14 mouse cellular contexts compared by ENCODE assay signal in genomic region chr10:90839611-90840335, GRCm38 (mm10).
"Had no signal": no experiment of that assay in that cellular context is flagged by ENCODE, and none has a peak within 500 bp of the region (broad histone marks: within the 10 kb centered on the region; RNA-seq: fewer than 3 reads in every experiment).

No protein-coding gene starts in this region.

- H3K36me3 ChIP-seq: midbrain, embryonic 10.5 days; midbrain, embryonic 12.5 days; midbrain, embryonic 15.5 days; neural tube, embryonic 12.5 days; stomach, embryonic 15.5 days had no signal

- H3K4me1 ChIP-seq: midbrain, embryonic 10.5 days; midbrain, embryonic 12.5 days; midbrain, embryonic 15.5 days; neural tube, embryonic 12.5 days; stomach, embryonic 15.5 days had no signal

- H3K27me3 ChIP-seq: midbrain, embryonic 12.5 days; midbrain, embryonic 15.5 days; neural tube, embryonic 12.5 days; stomach, embryonic 15.5 days had no signal

- H3K4me3 ChIP-seq: midbrain, embryonic 10.5 days; midbrain, embryonic 12.5 days; midbrain, embryonic 15.5 days; neural tube, embryonic 12.5 days; stomach, embryonic 15.5 days had no signal

- DNase-seq: lung, adult 18-20 months; lung, embryonic 14.5 days; lung, postnatal 10 days; lung, postnatal 4 days; right cerebral cortex, postnatal 14 days; thymus, adult 2 months; thymus, postnatal 25 days; thymus, postnatal 4 days had no signal

- H3K27ac ChIP-seq: midbrain, embryonic 10.5 days; midbrain, embryonic 12.5 days; midbrain, embryonic 15.5 days; neural tube, embryonic 12.5 days; stomach, embryonic 15.5 days; stomach, postnatal 0 days had no signal

- H3K9ac ChIP-seq: lung, embryonic 14.5 days; midbrain, embryonic 12.5 days; midbrain, embryonic 15.5 days; neural tube, embryonic 12.5 days; stomach, embryonic 15.5 days had no signal

- H3K9me3 ChIP-seq: midbrain, embryonic 15.5 days; stomach, embryonic 15.5 days had no signal

- ATAC-seq: midbrain, embryonic 15.5 days had no signal

- H3K4me2 ChIP-seq: lung, embryonic 14.5 days; midbrain, embryonic 12.5 days; midbrain, embryonic 15.5 days; neural tube, embryonic 12.5 days; stomach, embryonic 15.5 days had no signal
